Mouse (Mus musculus): Measurements from ENCODE around the gene Dkkl1.

- no peak for TF ChIP-seq POLR2A (IDR thresholded peaks at IDR 0.05; ENCODE audit: borderline replicate concordance, control insufficient read depth, low read depth, low read length)
- no peak for TF ChIP-seq CTCF (IDR thresholded peaks at IDR 0.05; ENCODE audit: control insufficient read depth, insufficient read depth, low read length)
Observed at GRCm38 (mm10) chr7:45164833-45165232, 47.1 kb downstream of the Dkkl1 start.

All from bone marrow, adult 2 months (tissue).